Comparison of ENCODE assay signal across 8 mouse cellular contexts in genomic region chr4:125085346-125085841, GRCm38 (mm10). TPM values are rescaled to one million over a fixed set of nuclear protein-coding genes. Genes with fewer than 3 reads are reported as not detected.
A peak's percentile ranks its signal among the peaks of the same experiment; 100 is the strongest.
DNase-seq lines count a peak whose midpoint lies in the region; ATAC-seq and TF ChIP-seq lines count a peak whose summit lies in the region.

No protein-coding gene starts in this region.

- no peaks in the 10 kb centered on the region for H3K27me3 ChIP-seq in intestine, embryonic 16.5 days (replicated peaks; ENCODE audit: control insufficient read depth, insufficient read depth, low read length)
- no peaks in the 10 kb centered on the region for H3K27me3 ChIP-seq in myocyte (ENCODE audit: control insufficient read depth, insufficient read depth, insufficient read length)

- peak overlapping the region; percentile 64 for H3ac ChIP-seq in myocyte (ENCODE audit: control insufficient read depth, insufficient read length)

- H3K27ac ChIP-seq in brown adipose tissue, adult 24 weeks (replicated peaks; ENCODE audit: low read depth, low read length) = peak overlapping the region; percentile 87
- H3K27ac ChIP-seq in intestine, embryonic 16.5 days (ENCODE audit: low read length) = peak overlapping the region; percentile 97

- peak; percentile 93 for ATAC-seq in erythroid progenitor cell, adult 5-6 weeks (replicated peaks; ENCODE audit: low FRiP score, poor library complexity, severe bottlenecking)
- peak; percentile 98 for ATAC-seq in intestine, embryonic 16.5 days

- 0 out of 2 replicates have a peak, but pooled peaks cover 7% of the 10 kb centered on the region for H3K36me3 ChIP-seq in intestine, embryonic 16.5 days (ENCODE audit: control insufficient read depth, insufficient read depth, low read length)
- peaks cover 5% of the 10 kb centered on the region for H3K36me3 ChIP-seq in myocyte (ENCODE audit: control insufficient read depth, insufficient read depth)

- H3K9ac ChIP-seq in intestine, embryonic 16.5 days (ENCODE audit: low read depth, low read length) = peak overlapping the region; percentile 86

- H3K9me3 ChIP-seq in intestine, embryonic 16.5 days (ENCODE audit: control insufficient read depth, low read length) = 0 out of 2 replicates have a peak, but pooled peaks cover 4% of the 10 kb centered on the region

- WGBS in lung, adult 2 months = under 1% methylated on average over 40 of the region's 45 CpGs
- WGBS in intestine, embryonic 16.5 days = under 1% methylated on average over 45 of the region's 45 CpGs

- TF ChIP-seq POLR2A in lung, adult 2 months (IDR thresholded peaks at IDR 0.05; ENCODE audit: borderline replicate concordance, extremely low read depth, low read depth, low read length) = no peak
- no peak for TF ChIP-seq POLR2A in myocyte (IDR thresholded peaks at IDR 0.05; ENCODE audit: insufficient read length, low read depth)

- TF ChIP-seq CTCF in lung, adult 2 months (IDR thresholded peaks at IDR 0.05; ENCODE audit: insufficient read depth, low read length) = no peak

- peak overlapping the region; percentile 99 for H3K4me3 ChIP-seq in lung, adult 2 months (replicated peaks; ENCODE audit: extremely low read depth, low read depth, low read length)
- peak overlapping the region; percentile 95 for H3K4me3 ChIP-seq in brown adipose tissue, adult 24 weeks (ENCODE audit: insufficient read depth, low read depth, low read length)
- H3K4me3 ChIP-seq in intestine, embryonic 16.5 days (ENCODE audit: low read length) = peak overlapping the region; percentile 79
- peak overlapping the region; percentile 48 for H3K4me3 ChIP-seq in myocyte

- peaks cover 7% of the 10 kb centered on the region for H3K4me1 ChIP-seq in lung, adult 2 months (ENCODE audit: control insufficient read depth, insufficient read depth, low read length)
- no peaks in the 10 kb centered on the region for H3K4me1 ChIP-seq in brown adipose tissue, adult 24 weeks (ENCODE audit: control insufficient read depth, insufficient read depth, insufficient read length, low read length)
- peaks cover 8% of the 10 kb centered on the region; the same call in 1 of the 2 replicates for H3K4me1 ChIP-seq in intestine, embryonic 16.5 days (ENCODE audit: control insufficient read depth, insufficient read depth, low read length)

- peaks cover 4% of the 10 kb centered on the region for H3K79me2 ChIP-seq in myocyte (ENCODE audit: control insufficient read depth, insufficient read depth)

- no peak for DNase-seq in lung, adult 2 months
- no peak for DNase-seq in lung, postnatal 4 days
- DNase-seq in liver = peak; percentile 88
- peak; percentile 89 for DNase-seq in yolk sac, embryonic 10.5 days (ENCODE audit: low spot score)

- H3K4me2 ChIP-seq in intestine, embryonic 16.5 days (ENCODE audit: low read depth, low read length) = peak overlapping the region; percentile 51
- H3K4me2 ChIP-seq in myocyte (ENCODE audit: low read depth) = peak overlapping the region; percentile 86

TF ChIP-seq in myocyte, 11 proteins besides CTCF, POLR2A, EP300 and RAD21:
- TF ChIP-seq MAX (IDR thresholded peaks at IDR 0.05; ENCODE audit: low read depth) = no peak
- no peak for TF ChIP-seq POLR2AphosphoS2 (IDR thresholded peaks at IDR 0.05; ENCODE audit: insufficient read length, low read depth)
- peak; percentile 2 for TF ChIP-seq SRF (IDR thresholded peaks at IDR 0.05; ENCODE audit: control insufficient read depth, insufficient read length, low read depth)
- TF ChIP-seq MYOG (IDR thresholded peaks at IDR 0.05; ENCODE audit: control insufficient read depth in 1 of 3, insufficient read depth in 1 of 3, insufficient read length in 2 of 3, low read depth in 2 of 3) = no peak
- TF ChIP-seq MYOD1 (IDR thresholded peaks at IDR 0.05; ENCODE audit: control insufficient read depth in 1 of 3, insufficient read length in 2 of 3, low read depth in 2 of 3) = no peak
- no peak for TF ChIP-seq E2F4 (IDR thresholded peaks at IDR 0.05; ENCODE audit: insufficient read depth)
- no peak for TF ChIP-seq TCF3 (IDR thresholded peaks at IDR 0.05; ENCODE audit: insufficient read length, low read depth)

RNA-seq across cellular contexts. Expression of gene Meaf6, which starts 0.5 kb away (rescaled TPM):
- polyA plus RNA-seq in lung, adult 2 months (2012; rRNA removed) = 9.5 and 14.2 TPM in 2 replicates
- 15.2 and 16.5 TPM in 2 replicates for polyA plus RNA-seq in brown adipose tissue, adult 24 weeks (2012; ENCODE audit: insufficient read depth, insufficient read length, missing spikeins)
- 27.0 and 66.7 TPM in 2 replicates for total RNA-seq in erythroid progenitor cell, adult 5-6 weeks (2015; ENCODE audit: low replicate concordance)
- 25.7 and 37.1 TPM in 2 replicates for total RNA-seq in erythroid progenitor cell, adult 5-6 weeks (2017; ENCODE audit: low replicate concordance)
- 39.3 and 40.3 TPM in 2 replicates for polyA plus RNA-seq in intestine, embryonic 16.5 days (2015; fragmentation: Nextera tagmentation; extraction: Ambion mirVana)
- 19.3 TPM for polyA plus RNA-seq in myocyte (2012; fragmentation: generic; extraction: Trizol)

RNA-seq across cellular contexts. Expression of gene Snip1, which starts 18.9 kb away (rescaled TPM):
- 7.8 and 8.8 TPM in 2 replicates for polyA plus RNA-seq in lung, adult 2 months (2012; rRNA removed)
- polyA plus RNA-seq in brown adipose tissue, adult 24 weeks (2012; ENCODE audit: insufficient read depth, insufficient read length, missing spikeins) = 8.0 and 9.0 TPM in 2 replicates
- total RNA-seq in erythroid progenitor cell, adult 5-6 weeks (2015; ENCODE audit: low replicate concordance) = 14.8 and 36.5 TPM in 2 replicates
- total RNA-seq in erythroid progenitor cell, adult 5-6 weeks (2017; ENCODE audit: low replicate concordance) = 19.6 and 21.6 TPM in 2 replicates
- polyA plus RNA-seq in intestine, embryonic 16.5 days (2015; fragmentation: Nextera tagmentation; extraction: Ambion mirVana) = 21.3 and 22.7 TPM in 2 replicates
- polyA plus RNA-seq in myocyte (2012; fragmentation: generic; extraction: Trizol) = 14.3 TPM

RNA-seq across cellular contexts. Expression of gene Dnali1, which starts 19.9 kb away (rescaled TPM):
- polyA plus RNA-seq in lung, adult 2 months (2012; rRNA removed) = 14.9 and 15.8 TPM in 2 replicates
- not detected in 2 replicates for polyA plus RNA-seq in brown adipose tissue, adult 24 weeks (2012; ENCODE audit: insufficient read depth, insufficient read length, missing spikeins)
- total RNA-seq in erythroid progenitor cell, adult 5-6 weeks (2015; ENCODE audit: low replicate concordance) = not detected in 2 replicates
- not detected in 2 replicates for total RNA-seq in erythroid progenitor cell, adult 5-6 weeks (2017; ENCODE audit: low replicate concordance)
- not detected in 2 replicates for polyA plus RNA-seq in intestine, embryonic 16.5 days (2015; fragmentation: Nextera tagmentation; extraction: Ambion mirVana)
- polyA plus RNA-seq in myocyte (2012; fragmentation: generic; extraction: Trizol) = 0.14 TPM

RNA-seq across cellular contexts. Expression of gene Zc3h12a, which starts 42.2 kb away (rescaled TPM):
- polyA plus RNA-seq in lung, adult 2 months (2012; rRNA removed) = 11.9 and 13.9 TPM in 2 replicates
- 3.1 and 5.4 TPM in 2 replicates for polyA plus RNA-seq in brown adipose tissue, adult 24 weeks (2012; ENCODE audit: insufficient read depth, insufficient read length, missing spikeins)
- 0.42 and 2.5 TPM in 2 replicates for total RNA-seq in erythroid progenitor cell, adult 5-6 weeks (2015; ENCODE audit: low replicate concordance)
- total RNA-seq in erythroid progenitor cell, adult 5-6 weeks (2017; ENCODE audit: low replicate concordance) = 0.45 TPM in 1 of 2 replicates, not detected in the other
- polyA plus RNA-seq in intestine, embryonic 16.5 days (2015; fragmentation: Nextera tagmentation; extraction: Ambion mirVana) = 1.4 and 1.5 TPM in 2 replicates
- polyA plus RNA-seq in myocyte (2012; fragmentation: generic; extraction: Trizol) = 5.9 TPM

Comparison
In these comparisons a context has a peak if more than half of its experiments do, and no peak if none do; other contexts are left out.
1. DNase-seq: peak in liver (single experiment) and yolk sac, embryonic 10.5 days (single experiment); none in lung, adult 2 months (single experiment) and lung, postnatal 4 days (0 of 2).
2. H3K4me3 ChIP-seq: peak in every context shown above with its lines; median percentile 99 in lung, adult 2 months; 95 in brown adipose tissue, adult 24 weeks; 79 in intestine, embryonic 16.5 days; 48 in myocyte.
3. RNA of gene Dnali1, which starts 19.9 kb away (polyA plus RNA-seq): 14.9 to 15.8 TPM in lung, adult 2 months; not detected in brown adipose tissue, adult 24 weeks, 0.14 TPM in myocyte (single experiment) and not detected in intestine, embryonic 16.5 days; every median in the first group is over 10 times any median in the second.